Mouse (Mus musculus) embryonic facial prominence, embryonic 14.5 days (tissue): ENCODE results near the gene Hdac7. TPM values are rescaled to one million over a fixed set of nuclear protein-coding genes. Genes with fewer than 3 reads are reported as not detected.

Source experiments
- ATAC-seq: fragments of 200-750 bp; cut with Nextera tagmentation; 2 replicates; pipeline ENCODE4 v1.8.0; 2017; ENCODE audit warnings: low read depth, moderate number of reproducible peaks, moderate TSS enrichment
- DNase-seq: peaks from one replicate; pipeline ENCODE4 v3.0.0-alpha.2; 2015; ENCODE audit warnings: low spot score
- H3K27ac ChIP-seq: fragments of 300-500 bp; sonication (generic); replicated peaks from 2 replicates; pipeline ENCODE4 v1.5.1; 2014; ENCODE audit warnings: low read depth, mild to moderate bottlenecking, low read length, moderate library complexity
- H3K27me3 ChIP-seq: fragments of 300-500 bp; sonication (generic); replicated peaks from 2 replicates; pipeline ENCODE4 v1.6.1; 2014; ENCODE audit warnings: low read length; ENCODE audit not compliant: control insufficient read depth, insufficient read depth
- H3K36me3 ChIP-seq: fragments of 300-500 bp; sonication (generic); 2 replicates; pipeline ENCODE4 v1.6.1; 2014; ENCODE audit warnings: low read length, mixed read lengths; ENCODE audit not compliant: control insufficient read depth, insufficient read depth
- H3K4me1 ChIP-seq: fragments of 300-500 bp; sonication (generic); 2 replicates; pipeline ENCODE4 v1.6.1; 2014; ENCODE audit warnings: antibody characterized with exemption, low read length; ENCODE audit not compliant: control insufficient read depth, insufficient read depth
- H3K4me2 ChIP-seq: fragments of 300-500 bp; sonication (generic); 2 replicates; pipeline ENCODE4 v1.6.1; 2014; ENCODE audit warnings: low read depth, mild to moderate bottlenecking, low read length, moderate library complexity, mixed read lengths
- H3K4me3 ChIP-seq: fragments of 300-500 bp; sonication (generic); 2 replicates; pipeline ENCODE4 v1.5.1; 2014; ENCODE audit warnings: low read depth, mild to moderate bottlenecking, low read length
- H3K9ac ChIP-seq: fragments of 300-500 bp; sonication (generic); 2 replicates; pipeline ENCODE4 v1.6.1; 2014; ENCODE audit warnings: low read depth, mild to moderate bottlenecking, low read length, moderate library complexity, mixed read lengths
- H3K9me3 ChIP-seq: fragments of 300-500 bp; sonication (generic); 2 replicates; pipeline ENCODE4 v1.6.1; 2016; ENCODE audit warnings: low read length; ENCODE audit not compliant: control insufficient read depth
- WGBS: fragments of 180-500 bp; shearing (Covaris S2); extraction: QIAGEN DNeasy Blood & Tissue Kit; methylation state at CpG from one replicate; pipeline ENCODE4 v1.1.7; 2014; 5-methylcytosine and 5-hydroxymethylcytosine counted together
- polyA plus RNA-seq: library from polyadenylated mRNA; unstranded; fragments of >200 nt; fragmentation: Nextera tagmentation; extraction: Ambion mirVana; gene quantifications from 2 replicates; pipeline ENCODE4 v1.2.1, GENCODE M21; 2014

Gene Hdac7
- polyA plus RNA-seq, 1 experiment from 2014 or later: 30.8 TPM

DNA sequence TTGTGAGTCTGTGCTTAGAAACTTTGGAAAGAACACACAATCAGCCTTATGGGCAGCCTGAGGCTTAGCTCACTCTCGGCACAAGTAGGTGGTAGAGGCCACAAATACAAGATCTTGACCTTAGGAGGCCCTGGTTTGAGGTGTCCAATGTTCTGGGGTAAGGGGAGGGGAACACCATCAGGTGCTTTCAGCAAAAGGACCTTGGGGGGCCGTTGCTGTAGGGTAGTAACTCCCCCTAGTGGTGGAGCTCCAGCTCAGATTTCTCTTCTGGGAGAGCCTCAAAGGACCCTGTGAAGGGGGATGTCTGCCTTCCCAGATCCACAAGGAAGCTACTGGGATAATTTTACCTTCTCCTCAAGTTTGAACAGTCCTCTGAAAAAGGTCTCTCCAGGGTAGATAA, 6.1 kb upstream of the Hdac7 start:
- no peak overlapping the region for H3K9ac ChIP-seq
- ATAC-seq: no peak
- H3K27me3 ChIP-seq: no peaks in the 10 kb centered on the region
- DNase-seq: peak; percentile 45
- H3K4me2 ChIP-seq: no peak overlapping the region
- no peaks in the 10 kb centered on the region for H3K4me1 ChIP-seq
- no peaks in the 10 kb centered on the region for H3K9me3 ChIP-seq
- H3K4me3 ChIP-seq: no peak overlapping the region
- WGBS: 16% methylated on average over 2 of the region's 2 CpGs
- H3K27ac ChIP-seq: no peak overlapping the region
- no peaks in the 10 kb centered on the region for H3K36me3 ChIP-seq

DNA sequence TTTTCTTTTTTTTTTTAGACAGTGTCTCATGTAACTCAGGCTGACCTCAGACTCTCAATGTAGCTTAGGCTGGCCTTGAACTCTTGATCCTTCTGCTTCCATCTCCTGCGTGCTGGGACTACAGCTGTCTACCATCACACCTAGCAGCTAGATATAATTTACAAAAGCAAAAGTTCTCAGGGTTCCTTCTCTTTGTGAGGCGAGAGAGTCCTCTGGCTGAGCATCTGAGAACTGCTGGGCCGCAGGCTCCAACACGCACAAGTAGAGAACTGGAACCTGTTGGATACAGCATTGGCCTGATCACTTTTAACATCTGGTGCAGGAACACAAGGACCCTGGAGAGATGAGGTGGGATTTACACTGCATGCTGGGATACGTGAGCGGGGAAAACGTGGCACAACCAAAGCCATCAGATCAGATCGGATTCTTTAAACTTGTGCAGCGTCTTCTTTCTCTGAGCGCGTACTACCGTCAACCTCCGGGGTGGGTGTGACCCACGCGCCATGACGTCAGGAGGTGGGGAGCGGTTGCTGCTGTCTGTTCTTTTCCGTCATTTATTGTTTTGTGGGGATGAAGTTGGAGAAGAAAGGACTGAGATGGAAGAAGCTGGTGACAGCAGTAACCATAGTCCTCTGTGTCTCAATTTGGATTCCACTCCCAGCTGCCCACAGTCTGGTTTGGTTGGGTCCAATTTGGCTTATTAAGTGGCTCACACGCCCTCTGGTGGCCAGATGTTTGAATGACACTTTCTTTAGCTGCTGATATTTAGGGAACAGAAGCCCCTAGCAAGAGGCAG, 5.0 kb upstream of the Hdac7 start:
- H3K4me1 ChIP-seq: no peaks in the 10 kb centered on the region
- peak overlapping the region; percentile 59 for H3K4me2 ChIP-seq
- peak; percentile 88 for ATAC-seq
- WGBS: 7% methylated on average over 19 of the region's 19 CpGs
- H3K27ac ChIP-seq: peak overlapping the region; percentile 57; the same call in 1 of the 2 replicates
- no peaks in the 10 kb centered on the region for H3K9me3 ChIP-seq
- peak overlapping the region; percentile 52 for H3K9ac ChIP-seq
- H3K36me3 ChIP-seq: no peaks in the 10 kb centered on the region
- peak; percentile 95 for DNase-seq
- peak overlapping the region; percentile 32 for H3K4me3 ChIP-seq
- H3K27me3 ChIP-seq: no peaks in the 10 kb centered on the region

DNA sequence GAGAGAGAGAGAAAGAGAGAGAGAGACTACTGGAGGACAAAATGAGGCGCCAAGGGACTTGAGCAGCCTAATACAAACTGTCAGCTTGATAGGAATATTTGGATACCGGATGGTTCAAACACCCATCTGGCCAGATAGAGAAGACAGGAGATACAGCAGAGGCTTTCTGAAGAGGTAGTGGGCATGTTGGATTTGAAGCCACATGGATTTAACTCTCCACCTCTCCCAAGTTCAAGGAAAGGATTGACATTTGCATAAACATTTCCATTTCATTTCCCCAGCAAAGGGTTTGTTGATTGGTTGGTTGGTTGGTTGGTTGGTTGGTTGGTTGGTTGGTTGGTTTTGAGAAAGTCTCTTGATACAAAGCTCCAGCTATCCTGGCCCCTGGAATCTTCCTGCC, 3.6 kb upstream of the Hdac7 start:
- H3K9me3 ChIP-seq: no peaks in the 10 kb centered on the region
- no peak overlapping the region for H3K9ac ChIP-seq
- DNase-seq: no peak
- H3K4me1 ChIP-seq: no peaks in the 10 kb centered on the region
- H3K4me2 ChIP-seq: no peak overlapping the region
- H3K36me3 ChIP-seq: no peaks in the 10 kb centered on the region
- H3K27me3 ChIP-seq: no peaks in the 10 kb centered on the region
- H3K4me3 ChIP-seq: no peak overlapping the region
- WGBS: 81% methylated on average over 2 of the region's 2 CpGs
- no peak for ATAC-seq
- H3K27ac ChIP-seq: no peak overlapping the region

DNA sequence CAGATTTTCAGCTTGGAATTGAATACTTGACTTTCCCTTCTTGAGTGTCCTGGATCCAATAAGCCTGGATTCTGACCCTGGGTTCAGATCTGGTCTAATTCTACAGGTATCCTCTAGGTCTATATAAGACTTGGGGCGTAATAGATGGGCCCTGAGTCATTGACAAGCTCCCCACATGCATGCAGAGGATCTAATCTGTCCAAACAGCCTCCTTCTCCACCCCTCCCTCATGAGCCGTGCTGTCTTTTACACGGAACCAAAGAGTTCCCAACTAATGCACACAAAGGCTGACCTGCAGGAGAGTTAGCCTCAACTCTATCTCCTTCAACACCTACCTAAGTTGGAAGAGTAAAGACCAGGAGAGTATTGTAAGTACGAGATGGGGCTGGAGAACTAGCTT, 3.0 kb upstream of the Hdac7 start:
- no peaks in the 10 kb centered on the region for H3K9me3 ChIP-seq
- no peak overlapping the region for H3K4me3 ChIP-seq
- DNase-seq (no peak), ATAC-seq (no peak)
- 85% methylated on average over 4 of the region's 4 CpGs for WGBS
- no peak overlapping the region for H3K9ac ChIP-seq
- H3K4me2 ChIP-seq: no peak overlapping the region
- H3K36me3 ChIP-seq: no peaks in the 10 kb centered on the region
- H3K4me1 ChIP-seq: no peaks in the 10 kb centered on the region
- H3K27me3 ChIP-seq: no peaks in the 10 kb centered on the region
- H3K27ac ChIP-seq: no peak overlapping the region

DNA sequence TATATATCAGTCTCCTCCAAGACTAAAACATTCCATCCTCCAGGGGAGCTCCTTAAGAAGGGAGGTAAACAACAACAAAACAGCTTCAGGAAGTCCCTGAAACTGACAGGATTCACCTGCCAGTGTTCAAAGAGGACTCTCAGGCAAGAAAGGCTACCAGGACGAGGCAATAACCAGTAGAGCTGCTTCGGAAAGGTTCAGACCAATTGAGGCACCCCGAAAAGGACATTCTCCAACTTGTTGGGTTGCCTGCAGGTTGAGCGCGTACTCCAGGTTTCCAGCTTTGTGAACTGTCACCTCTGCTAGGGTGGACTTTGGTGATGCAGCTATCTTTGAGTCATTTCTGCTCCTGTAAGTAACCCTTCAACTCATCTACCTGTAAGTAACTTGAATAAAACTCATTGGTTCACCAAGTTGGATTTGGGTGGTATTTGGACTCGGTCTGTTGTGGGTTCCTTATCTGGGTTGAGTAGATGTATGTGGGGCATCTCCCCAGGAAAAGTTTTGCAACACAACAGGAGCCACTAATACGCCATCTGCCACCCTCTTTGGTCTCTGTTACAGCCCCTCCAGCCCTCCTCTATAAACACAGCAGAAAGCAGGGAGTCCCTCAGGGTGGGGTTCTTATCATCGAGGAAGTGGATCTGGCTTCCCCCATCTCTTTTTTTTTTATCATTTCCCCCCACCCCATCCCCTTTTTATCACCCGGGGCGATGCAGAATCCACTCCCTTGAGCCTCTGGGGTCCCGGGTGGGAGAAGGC, 2.0 kb upstream of the Hdac7 start:
- Histone ChIP-seq H3K9ac (no peak overlapping the region), H3K4me3 (no peak overlapping the region), H3K4me2 (no peak overlapping the region), H3K27me3 (no peaks in the 10 kb centered on the region), H3K9me3 (no peaks in the 10 kb centered on the region), H3K36me3 (no peaks in the 10 kb centered on the region), H3K4me1 (no peaks in the 10 kb centered on the region), H3K27ac (no peak overlapping the region)
- 87% methylated on average over 11 of the region's 11 CpGs for WGBS
- ATAC-seq: no peak
- DNase-seq: no peak

DNA sequence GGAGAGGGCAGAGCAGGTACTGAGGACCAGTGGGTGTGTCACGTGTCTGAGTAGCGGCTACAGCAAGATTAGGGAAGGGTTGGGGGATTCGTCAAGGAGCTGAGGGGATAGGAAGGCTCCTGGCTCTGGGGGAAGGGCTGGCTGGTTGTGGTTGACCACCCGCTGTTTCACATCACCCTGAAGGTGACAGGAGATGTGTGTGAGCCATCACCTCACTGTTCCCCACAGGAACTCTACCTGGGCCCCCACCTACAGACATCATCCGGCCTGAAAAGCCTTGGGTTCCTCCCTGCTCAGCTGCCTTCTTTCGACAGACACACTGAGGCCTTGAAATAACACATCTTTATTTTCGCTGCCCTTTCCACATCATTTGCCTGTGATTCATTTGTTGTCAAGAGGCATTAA, 1.1 kb downstream of the Hdac7 start:
- H3K9me3 ChIP-seq: no peaks in the 10 kb centered on the region
- no peak overlapping the region for H3K27ac ChIP-seq
- DNase-seq: no peak
- no peak overlapping the region for H3K4me3 ChIP-seq
- no peak for ATAC-seq
- H3K36me3 ChIP-seq: no peaks in the 10 kb centered on the region
- no peak overlapping the region for H3K9ac ChIP-seq
- no peak overlapping the region for H3K4me2 ChIP-seq
- no peaks in the 10 kb centered on the region for H3K27me3 ChIP-seq
- 77% methylated on average over 7 of the region's 7 CpGs for WGBS
- H3K4me1 ChIP-seq: peaks cover 13% of the 10 kb centered on the region

DNA sequence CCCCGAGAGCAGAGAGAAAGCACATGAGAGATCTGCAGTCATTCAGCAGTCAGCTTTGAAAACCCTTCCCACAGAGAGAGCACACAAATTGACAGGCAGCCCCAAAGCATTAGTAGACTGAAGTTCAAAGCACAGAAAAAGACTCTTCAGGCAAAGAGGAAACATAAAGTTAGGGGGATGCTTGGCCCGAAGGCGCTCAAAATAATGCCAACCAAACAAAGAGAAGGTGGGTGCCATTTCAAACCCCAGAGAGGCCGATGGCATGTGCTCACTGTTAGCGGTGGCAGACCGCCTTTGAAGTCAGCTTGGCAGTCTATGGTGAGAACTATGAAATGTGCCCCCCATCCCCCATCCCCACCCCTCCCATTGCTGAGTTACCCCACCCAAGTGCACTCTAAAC, 2.2 kb downstream of the Hdac7 start:
- 86% methylated on average over 6 of the region's 6 CpGs for WGBS
- DNase-seq: no peak
- no peak for ATAC-seq
- Histone ChIP-seq H3K4me3 (no peak overlapping the region), H3K27me3 (no peaks in the 10 kb centered on the region), H3K4me1 (peaks cover 25% of the 10 kb centered on the region), H3K9ac (no peak overlapping the region), H3K9me3 (no peaks in the 10 kb centered on the region), H3K4me2 (no peak overlapping the region), H3K36me3 (no peaks in the 10 kb centered on the region), H3K27ac (no peak overlapping the region)

DNA sequence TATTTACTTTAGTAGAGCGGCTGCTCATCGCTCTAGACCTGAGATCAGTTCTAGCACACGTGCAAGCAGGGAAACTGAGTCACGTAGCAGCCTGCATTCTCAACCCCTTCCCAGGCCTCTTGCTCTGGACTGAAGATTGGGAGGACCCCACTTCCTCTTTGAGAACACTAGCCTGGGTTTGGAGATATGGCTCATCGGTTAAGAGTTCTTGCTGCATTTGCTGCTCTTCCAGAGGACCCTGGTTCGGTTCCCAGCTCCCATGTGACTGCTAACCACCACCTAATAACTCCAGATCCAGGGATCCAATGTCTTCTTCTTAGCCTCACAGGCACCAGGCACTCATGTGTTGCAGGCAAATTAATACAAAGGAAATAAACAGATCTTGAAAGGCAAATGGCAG, 2.9 kb downstream of the Hdac7 start:
- DNase-seq (no peak), ATAC-seq (no peak)
- no peaks in the 10 kb centered on the region for H3K27me3 ChIP-seq
- WGBS: 89% methylated on average over 6 of the region's 6 CpGs
- H3K9ac ChIP-seq: no peak overlapping the region
- peaks cover 31% of the 10 kb centered on the region for H3K4me1 ChIP-seq
- H3K4me2 ChIP-seq: no peak overlapping the region
- no peak overlapping the region for H3K4me3 ChIP-seq
- no peaks in the 10 kb centered on the region for H3K9me3 ChIP-seq
- no peak overlapping the region for H3K27ac ChIP-seq
- no peaks in the 10 kb centered on the region for H3K36me3 ChIP-seq
